Mouse (Mus musculus): ENCODE measurements around the gene Gm10295.

DNA sequence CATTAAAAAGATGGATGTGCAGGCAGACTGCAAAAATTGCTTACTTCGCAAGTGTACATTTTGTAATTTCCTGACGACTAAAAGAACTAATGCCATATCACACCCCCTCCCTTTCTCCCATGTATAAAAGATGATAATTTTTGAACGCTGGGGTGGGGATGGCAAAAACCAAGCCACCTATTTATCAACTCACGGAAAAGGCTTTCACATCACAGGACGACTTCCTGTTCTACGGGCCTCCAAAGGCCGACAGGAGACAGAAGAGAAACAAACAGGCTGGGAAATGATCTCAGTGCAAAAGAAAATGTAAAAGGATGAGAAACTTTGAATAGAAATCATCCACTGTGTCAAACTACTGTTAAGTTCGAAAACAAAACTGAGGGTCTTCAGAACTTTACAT is 43.2 kb downstream of the Gm10295 start:
- no peak for TF ChIP-seq CTCF (IDR thresholded peaks at IDR 0.05; ENCODE audit: control insufficient read depth, insufficient read depth, low read length)
- no peak for TF ChIP-seq POLR2A (IDR thresholded peaks at IDR 0.05; ENCODE audit: borderline replicate concordance, control insufficient read depth, low read depth, low read length)

Measured in bone marrow, adult 2 months (tissue).